Mouse (Mus musculus) right cerebral cortex, adult 2 months (tissue): Measurements from ENCODE around the gene Masp2.
A peak's percentile ranks its signal among the peaks of the same experiment; 100 is the strongest.

ENCODE experiments used
- DNase-seq, 2 experiments: peaks; one replicate each; pipeline ENCODE4 v3.0.0; 2021 to 2022; ENCODE audit warnings: low spot score in 2 of 2

Gene Masp2

GRCm38 (mm10) chr4:148600316-148600715 is 2.0 kb upstream of the Masp2 start:
- DNase-seq: no peak

GRCm38 (mm10) chr4:148601871-148602270 is 483 bp upstream of the Masp2 start:
- no peak for DNase-seq

GRCm38 (mm10) chr4:148603376-148604139 is 1.2 kb downstream of the Masp2 start:
- peak in 1 of 2 experiments; percentile 26 for DNase-seq

GRCm38 (mm10) chr4:148604141-148604540 is 1.8 kb downstream of the Masp2 start:
- peak; percentile 77 to 78 for DNase-seq

GRCm38 (mm10) chr4:148604541-148605165 is 2.3 kb downstream of the Masp2 start:
- DNase-seq: peak in 1 of 2 experiments; percentile 65

- peak; percentile 75 to 84 for DNase-seq
Measured at GRCm38 (mm10) chr4:148607758-148608157, 5.4 kb downstream of the Masp2 start.

GRCm38 (mm10) chr4:148609805-148610204 is 7.5 kb downstream of the Masp2 start:
- DNase-seq: no peak

- DNase-seq: no peak
Measured at GRCm38 (mm10) chr4:148610631-148611364, 8.4 kb downstream of the Masp2 start.

- no peak for DNase-seq
Measured at GRCm38 (mm10) chr4:148612557-148612956, 10.2 kb downstream of the Masp2 start.

GRCm38 (mm10) chr4:148613738-148614137 is 11.4 kb downstream of the Masp2 start:
- no peak for DNase-seq

GRCm38 (mm10) chr4:148619805-148620204 is 17.5 kb downstream of the Masp2 start:
- DNase-seq: no peak

GRCm38 (mm10) chr4:148620718-148621117 is 18.4 kb downstream of the Masp2 start:
- DNase-seq: no peak

- no peak for DNase-seq
Measured at GRCm38 (mm10) chr4:148622485-148622884, 20.1 kb downstream of the Masp2 start.

- DNase-seq: no peak
Measured at GRCm38 (mm10) chr4:148623609-148624008, 21.3 kb downstream of the Masp2 start.

- no peak for DNase-seq
Measured at GRCm38 (mm10) chr4:148625010-148625409, 22.7 kb downstream of the Masp2 start.

GRCm38 (mm10) chr4:148625756-148626622 is 23.6 kb downstream of the Masp2 start:
- DNase-seq: no peak

- DNase-seq: peak; percentile 93 to 95
Measured at GRCm38 (mm10) chr4:148626623-148627185, 24.4 kb downstream of the Masp2 start, which contains the start of gene Tardbp. TSS of gene Tardbp (minus strand) at chr4:148627019.

- no peak for DNase-seq
Measured at GRCm38 (mm10) chr4:148627246-148627645, 24.9 kb downstream of the Masp2 start.

- no peak for DNase-seq
Measured at GRCm38 (mm10) chr4:148632013-148632692, 29.8 kb downstream of the Masp2 start.

- DNase-seq: no peak
Measured at GRCm38 (mm10) chr4:148633395-148634061, 31.2 kb downstream of the Masp2 start.
